Mouse (Mus musculus): ENCODE measurements at regions not wholly inside any gene's neighbourhood (a gene's known extent, or its start where the extent isn't known, plus 50 kb on each side); places are given as distances from the start of the nearest gene placed in this dataset.
"Not testable (repeated sequence)": the region's sequence is repeated elsewhere in the genome, so short reads cannot be mapped to it uniquely, and the experiment has no call there.

DNA sequence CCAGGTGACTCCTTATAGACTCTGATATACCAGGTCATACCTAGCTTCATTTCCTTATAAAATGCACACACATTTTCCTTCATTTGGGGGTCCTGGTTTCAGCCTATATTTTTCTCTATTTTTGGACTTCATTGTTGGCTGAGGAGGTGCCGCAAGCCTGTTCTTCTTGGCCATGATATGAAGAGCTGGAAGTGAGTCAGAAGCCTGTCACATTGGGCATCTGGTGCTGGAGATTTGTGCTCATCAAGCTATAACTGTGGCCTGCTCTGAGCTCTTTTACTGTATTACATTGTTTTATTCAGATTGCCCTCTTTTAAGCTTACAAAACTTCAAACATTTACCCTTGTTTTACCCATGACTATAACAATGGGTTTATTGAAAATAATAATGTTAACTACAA, 545.8 kb upstream of the Klhl29 start:
- Histone ChIP-seq H3K9ac (ENCODE audit: low read length) (no peak overlapping the region), H3K4me3 (ENCODE audit: low read depth, low read length) (no peak overlapping the region), H3K9me3 (ENCODE audit: control insufficient read depth, low read length) (no peaks in the 10 kb centered on the region), H3K4me2 (ENCODE audit: low read depth, low read length, severe bottlenecking) (no peak overlapping the region), H3K27ac (ENCODE audit: low read depth, low read length) (no peak overlapping the region), H3K27me3 (ENCODE audit: control insufficient read depth, insufficient read depth, low read length) (no peaks in the 10 kb centered on the region), H3K4me1 (replicated peaks; ENCODE audit: control insufficient read depth, insufficient read depth, low read length) (no peaks in the 10 kb centered on the region), H3K36me3 (ENCODE audit: control insufficient read depth, insufficient read depth, low read length) (no peaks in the 10 kb centered on the region)
- WGBS: 90% methylated on average over 1 of the region's 1 CpGs
- ATAC-seq (replicated peaks; ENCODE audit: low FRiP score) (no peak), DNase-seq (ENCODE audit: low spot score) (no peak)

DNA sequence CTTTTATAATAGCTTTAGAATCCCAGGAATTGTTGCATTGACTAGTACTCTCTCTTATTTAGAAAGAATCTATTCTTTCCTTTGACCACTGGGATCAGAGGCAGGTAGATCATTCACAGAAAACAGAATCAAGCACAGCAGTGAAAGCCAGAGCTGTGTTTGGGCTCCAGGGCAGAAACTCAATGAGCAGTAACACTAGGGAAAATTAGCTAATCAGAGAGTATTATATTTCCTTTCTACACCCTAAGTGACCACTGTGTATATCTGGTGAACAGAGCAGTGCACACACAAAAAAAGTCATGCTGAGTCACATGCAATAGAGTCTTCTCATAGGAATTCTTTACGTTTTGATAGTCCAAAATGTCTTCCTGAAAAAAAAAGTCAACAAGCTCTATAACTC, 542.5 kb upstream of the Klhl29 start:
- 51% methylated on average over 1 of the region's 1 CpGs for WGBS
- no peaks in the 10 kb centered on the region for H3K9me3 ChIP-seq (ENCODE audit: control insufficient read depth, low read length)
- H3K27ac ChIP-seq (ENCODE audit: low read depth, low read length): no peak overlapping the region
- no peak overlapping the region for H3K9ac ChIP-seq (ENCODE audit: low read length)
- no peaks in the 10 kb centered on the region for H3K36me3 ChIP-seq (ENCODE audit: control insufficient read depth, insufficient read depth, low read length)
- DNase-seq (ENCODE audit: low spot score): no peak
- H3K27me3 ChIP-seq (ENCODE audit: control insufficient read depth, insufficient read depth, low read length): no peaks in the 10 kb centered on the region
- no peak overlapping the region for H3K4me2 ChIP-seq (ENCODE audit: low read depth, low read length, severe bottlenecking)
- H3K4me3 ChIP-seq (ENCODE audit: low read depth, low read length): no peak overlapping the region
- no peaks in the 10 kb centered on the region for H3K4me1 ChIP-seq (replicated peaks; ENCODE audit: control insufficient read depth, insufficient read depth, low read length)
- no peak for ATAC-seq (replicated peaks; ENCODE audit: low FRiP score)

DNA sequence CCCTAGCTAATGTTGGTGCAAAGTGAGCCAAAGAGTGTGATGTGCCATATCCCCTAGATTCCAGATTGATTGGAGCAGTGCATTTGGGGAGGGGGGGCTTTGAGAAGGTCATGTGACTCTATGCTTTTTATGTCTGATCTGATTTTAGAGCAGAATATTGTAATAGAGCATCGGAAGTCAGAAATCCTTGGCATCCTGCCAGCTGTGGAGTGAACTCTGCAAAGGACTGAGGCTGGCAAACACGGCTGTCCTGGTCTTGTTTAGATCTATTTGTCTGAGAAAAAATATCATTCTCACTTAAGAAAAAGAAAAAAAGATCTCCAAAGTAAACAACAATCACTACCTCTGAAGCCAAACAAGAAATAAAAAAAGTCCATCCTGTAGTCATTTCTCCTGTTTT, 530.8 kb upstream of the Klhl29 start:
- no peak for DNase-seq (ENCODE audit: low spot score)
- no peak overlapping the region for H3K27ac ChIP-seq (ENCODE audit: low read depth, low read length)
- no peak overlapping the region for H3K9ac ChIP-seq (ENCODE audit: low read length)
- WGBS: 83% methylated on average over 2 of the region's 2 CpGs
- H3K4me2 ChIP-seq (ENCODE audit: low read depth, low read length, severe bottlenecking): no peak overlapping the region
- no peaks in the 10 kb centered on the region for H3K4me1 ChIP-seq (replicated peaks; ENCODE audit: control insufficient read depth, insufficient read depth, low read length)
- ATAC-seq (replicated peaks; ENCODE audit: low FRiP score): no peak
- H3K9me3 ChIP-seq (ENCODE audit: control insufficient read depth, low read length): no peaks in the 10 kb centered on the region
- no peaks in the 10 kb centered on the region for H3K27me3 ChIP-seq (ENCODE audit: control insufficient read depth, insufficient read depth, low read length)
- H3K4me3 ChIP-seq (ENCODE audit: low read depth, low read length): no peak overlapping the region
- H3K36me3 ChIP-seq (ENCODE audit: control insufficient read depth, insufficient read depth, low read length): no peaks in the 10 kb centered on the region

DNA sequence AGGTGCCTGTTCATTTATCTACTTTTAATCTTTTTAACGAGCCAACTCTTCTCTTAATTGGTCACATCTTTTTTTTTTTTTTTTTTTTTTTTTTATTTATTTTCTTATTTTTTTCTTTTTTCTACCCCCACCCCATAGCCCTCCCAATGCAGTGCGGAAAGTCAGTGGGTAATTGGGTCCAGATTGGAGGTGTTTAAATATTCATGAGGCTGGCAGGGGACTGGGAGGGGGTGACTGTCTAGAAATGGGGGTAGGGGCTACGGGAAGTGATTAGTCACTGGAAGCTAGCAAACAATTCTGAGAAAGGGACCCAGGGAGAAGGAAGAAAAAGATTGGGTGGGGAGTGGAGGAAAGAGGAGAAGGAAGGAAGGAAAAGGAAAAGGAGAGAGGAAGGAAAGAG, 516.3 kb upstream of the Klhl29 start:
- not testable (repeated sequence) for H3K4me2 ChIP-seq (ENCODE audit: low read depth, low read length, severe bottlenecking); H3K27ac ChIP-seq (ENCODE audit: low read depth, low read length); H3K4me3 ChIP-seq (ENCODE audit: low read depth, low read length); H3K9me3 ChIP-seq (ENCODE audit: control insufficient read depth, low read length); DNase-seq (ENCODE audit: low spot score); H3K4me1 ChIP-seq (replicated peaks; ENCODE audit: control insufficient read depth, insufficient read depth, low read length); H3K9ac ChIP-seq (ENCODE audit: low read length); H3K27me3 ChIP-seq (ENCODE audit: control insufficient read depth, insufficient read depth, low read length); H3K36me3 ChIP-seq (ENCODE audit: control insufficient read depth, insufficient read depth, low read length)
- WGBS: 60% methylated on average over 2 of the region's 3 CpGs
- peak; percentile 77; the same call in 1 of the 2 replicates for ATAC-seq (replicated peaks; ENCODE audit: low FRiP score)

DNA sequence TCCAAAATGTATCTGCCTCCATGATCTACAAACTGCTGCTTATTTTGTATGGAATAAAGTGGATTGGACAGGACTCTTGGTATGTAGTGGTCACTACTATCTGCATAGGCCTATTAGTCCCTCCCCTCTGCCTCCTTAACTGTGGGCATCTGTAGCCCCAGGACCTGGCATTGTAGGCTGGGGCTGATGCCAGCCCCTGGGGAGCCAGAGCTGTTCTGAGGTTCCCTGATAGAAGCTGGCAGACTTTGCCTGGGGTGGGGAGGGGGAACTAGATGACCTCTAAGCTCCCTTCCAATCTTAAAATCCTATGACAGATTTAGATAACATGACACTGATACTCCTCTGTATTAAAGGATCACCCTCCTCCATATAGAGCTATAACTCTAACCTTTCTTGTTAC, 491.2 kb upstream of the Klhl29 start:
- Histone ChIP-seq H3K4me2 (ENCODE audit: low read depth, low read length, severe bottlenecking) (no peak overlapping the region), H3K4me3 (ENCODE audit: low read depth, low read length) (no peak overlapping the region), H3K27me3 (ENCODE audit: control insufficient read depth, insufficient read depth, low read length) (no peaks in the 10 kb centered on the region), H3K36me3 (ENCODE audit: control insufficient read depth, insufficient read depth, low read length) (no peaks in the 10 kb centered on the region), H3K9me3 (ENCODE audit: control insufficient read depth, low read length) (no peaks in the 10 kb centered on the region), H3K9ac (ENCODE audit: low read length) (no peak overlapping the region), H3K27ac (ENCODE audit: low read depth, low read length) (no peak overlapping the region), H3K4me1 (replicated peaks; ENCODE audit: control insufficient read depth, insufficient read depth, low read length) (no peaks in the 10 kb centered on the region)
- ATAC-seq (replicated peaks; ENCODE audit: low FRiP score) (no peak), DNase-seq (ENCODE audit: low spot score) (no peak)

DNA sequence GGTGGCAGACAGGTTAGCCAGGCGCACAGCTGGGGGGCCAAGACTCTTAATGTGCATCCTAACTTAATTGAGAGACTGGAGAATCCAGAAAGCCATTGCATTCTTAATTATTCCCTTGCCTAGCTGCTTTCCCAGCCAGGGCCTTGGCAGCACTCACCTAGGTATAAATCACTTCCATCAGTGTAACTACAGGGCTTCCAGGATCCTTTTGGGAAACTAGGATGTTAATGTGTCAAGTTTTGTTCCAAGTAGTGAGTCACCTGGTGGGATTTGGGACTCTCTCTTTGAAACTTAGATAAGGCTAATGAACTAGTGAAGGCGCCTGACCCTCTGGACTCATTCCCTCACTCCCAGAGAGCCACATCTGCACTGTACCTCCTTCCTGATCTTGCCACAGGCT, 484.3 kb upstream of the Klhl29 start:
- DNase-seq (ENCODE audit: low spot score): no peak
- 78% methylated on average over 2 of the region's 2 CpGs for WGBS
- Histone ChIP-seq H3K27me3 (ENCODE audit: control insufficient read depth, insufficient read depth, low read length) (no peaks in the 10 kb centered on the region), H3K4me1 (replicated peaks; ENCODE audit: control insufficient read depth, insufficient read depth, low read length) (no peaks in the 10 kb centered on the region), H3K9ac (ENCODE audit: low read length) (no peak overlapping the region), H3K9me3 (ENCODE audit: control insufficient read depth, low read length) (no peaks in the 10 kb centered on the region), H3K4me3 (ENCODE audit: low read depth, low read length) (no peak overlapping the region), H3K27ac (ENCODE audit: low read depth, low read length) (no peak overlapping the region), H3K4me2 (ENCODE audit: low read depth, low read length, severe bottlenecking) (no peak overlapping the region), H3K36me3 (ENCODE audit: control insufficient read depth, insufficient read depth, low read length) (no peaks in the 10 kb centered on the region)
- ATAC-seq (replicated peaks; ENCODE audit: low FRiP score): no peak

DNA sequence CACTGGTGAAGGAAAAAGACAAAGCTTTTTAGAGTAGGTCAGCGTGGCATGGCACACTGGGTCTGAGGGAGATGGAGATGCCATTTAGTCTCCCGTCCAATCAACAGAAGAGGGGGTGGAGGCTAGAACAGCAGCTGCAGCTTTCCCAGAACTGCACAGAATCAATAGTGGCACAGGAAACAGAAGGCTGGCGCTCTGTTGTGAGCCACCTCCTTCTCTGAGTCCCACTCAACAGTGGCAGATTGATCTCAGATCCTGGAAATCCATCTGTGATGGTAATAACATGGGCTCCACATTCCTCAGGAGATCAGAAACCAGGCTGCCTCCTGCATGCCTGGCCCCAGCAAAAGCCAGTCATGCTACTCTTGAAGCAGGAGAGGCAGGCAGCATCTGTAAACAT, 480.9 kb upstream of the Klhl29 start:
- H3K9me3 ChIP-seq (ENCODE audit: control insufficient read depth, low read length): no peaks in the 10 kb centered on the region
- H3K9ac ChIP-seq (ENCODE audit: low read length): no peak overlapping the region
- no peak for ATAC-seq (replicated peaks; ENCODE audit: low FRiP score)
- no peak for DNase-seq (ENCODE audit: low spot score)
- H3K27me3 ChIP-seq (ENCODE audit: control insufficient read depth, insufficient read depth, low read length): no peaks in the 10 kb centered on the region
- WGBS: 55% methylated on average over 3 of the region's 3 CpGs
- no peaks in the 10 kb centered on the region for H3K4me1 ChIP-seq (replicated peaks; ENCODE audit: control insufficient read depth, insufficient read depth, low read length)
- H3K4me3 ChIP-seq (ENCODE audit: low read depth, low read length): no peak overlapping the region
- H3K36me3 ChIP-seq (ENCODE audit: control insufficient read depth, insufficient read depth, low read length): no peaks in the 10 kb centered on the region
- H3K4me2 ChIP-seq (ENCODE audit: low read depth, low read length, severe bottlenecking): no peak overlapping the region
- no peak overlapping the region for H3K27ac ChIP-seq (ENCODE audit: low read depth, low read length)

DNA sequence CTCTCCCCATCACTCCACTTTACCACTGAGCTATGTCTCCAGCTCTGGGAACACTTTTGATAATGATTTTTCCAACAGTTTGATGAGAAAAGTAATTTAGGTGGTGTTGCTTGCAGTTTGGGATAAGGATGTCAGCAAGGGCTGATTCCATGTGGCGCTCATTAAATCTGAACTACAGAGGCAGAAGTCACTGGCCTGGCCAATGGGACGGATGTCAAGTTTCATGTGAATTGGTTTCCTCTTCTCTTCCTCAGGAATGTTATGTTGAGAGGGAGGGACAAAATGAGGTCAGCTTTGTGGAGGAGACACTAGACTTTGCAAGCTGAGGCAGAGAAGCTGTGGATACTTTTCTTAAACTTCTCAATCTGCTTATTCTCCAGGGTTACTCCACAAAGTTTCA, 434.9 kb upstream of the Klhl29 start:
- WGBS: 74% methylated on average over 2 of the region's 2 CpGs
- peaks cover 4% of the 10 kb centered on the region; the same call in 1 of the 2 replicates for H3K4me1 ChIP-seq (replicated peaks; ENCODE audit: control insufficient read depth, insufficient read depth, low read length)
- no peak overlapping the region for H3K9ac ChIP-seq (ENCODE audit: low read length)
- H3K36me3 ChIP-seq (ENCODE audit: control insufficient read depth, insufficient read depth, low read length): no peaks in the 10 kb centered on the region
- no peak overlapping the region for H3K27ac ChIP-seq (ENCODE audit: low read depth, low read length)
- ATAC-seq (replicated peaks; ENCODE audit: low FRiP score): no peak
- H3K9me3 ChIP-seq (ENCODE audit: control insufficient read depth, low read length): no peaks in the 10 kb centered on the region
- no peak overlapping the region for H3K4me2 ChIP-seq (ENCODE audit: low read depth, low read length, severe bottlenecking)
- H3K27me3 ChIP-seq (ENCODE audit: control insufficient read depth, insufficient read depth, low read length): no peaks in the 10 kb centered on the region
- DNase-seq (ENCODE audit: low spot score): no peak
- H3K4me3 ChIP-seq (ENCODE audit: low read depth, low read length): no peak overlapping the region

DNA sequence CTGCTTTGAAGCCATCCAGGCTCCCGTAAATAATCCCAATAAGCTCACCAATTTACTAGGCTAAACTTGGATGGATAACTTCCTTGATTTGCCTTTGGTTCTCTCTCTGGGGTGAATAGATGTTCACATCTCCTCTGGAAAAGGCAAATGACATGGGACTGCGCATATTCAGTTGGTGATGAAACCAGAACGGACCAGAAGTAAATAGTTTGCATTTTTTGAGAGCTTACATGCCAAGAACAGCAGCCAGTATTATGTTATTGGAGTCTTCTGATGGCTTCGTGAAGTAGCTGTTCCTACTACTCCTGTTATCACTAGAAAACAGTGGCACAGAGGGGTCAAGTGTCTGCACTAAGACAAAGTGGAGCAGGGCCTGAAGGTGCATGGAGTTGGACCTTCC, 434.5 kb upstream of the Klhl29 start:
- Histone ChIP-seq H3K9me3 (ENCODE audit: control insufficient read depth, low read length) (no peaks in the 10 kb centered on the region), H3K27ac (ENCODE audit: low read depth, low read length) (no peak overlapping the region), H3K4me3 (ENCODE audit: low read depth, low read length) (no peak overlapping the region), H3K4me1 (replicated peaks; ENCODE audit: control insufficient read depth, insufficient read depth, low read length) (peaks cover 4% of the 10 kb centered on the region; the same call in 1 of the 2 replicates), H3K9ac (ENCODE audit: low read length) (no peak overlapping the region), H3K27me3 (ENCODE audit: control insufficient read depth, insufficient read depth, low read length) (no peaks in the 10 kb centered on the region), H3K4me2 (ENCODE audit: low read depth, low read length, severe bottlenecking) (no peak overlapping the region), H3K36me3 (ENCODE audit: control insufficient read depth, insufficient read depth, low read length) (no peaks in the 10 kb centered on the region)
- ATAC-seq (replicated peaks; ENCODE audit: low FRiP score) (no peak), DNase-seq (ENCODE audit: low spot score) (no peak)
- WGBS: 51% methylated on average over 4 of the region's 4 CpGs
